Mouse (Mus musculus): ENCODE results near the gene Hepacam. TPM values are rescaled to one million over a fixed set of nuclear protein-coding genes. Genes with fewer than 3 reads are reported as not detected.

Gene Hepacam
- polyA plus RNA-seq, 1 experiment from 2014 or later, result not detected

DNA sequence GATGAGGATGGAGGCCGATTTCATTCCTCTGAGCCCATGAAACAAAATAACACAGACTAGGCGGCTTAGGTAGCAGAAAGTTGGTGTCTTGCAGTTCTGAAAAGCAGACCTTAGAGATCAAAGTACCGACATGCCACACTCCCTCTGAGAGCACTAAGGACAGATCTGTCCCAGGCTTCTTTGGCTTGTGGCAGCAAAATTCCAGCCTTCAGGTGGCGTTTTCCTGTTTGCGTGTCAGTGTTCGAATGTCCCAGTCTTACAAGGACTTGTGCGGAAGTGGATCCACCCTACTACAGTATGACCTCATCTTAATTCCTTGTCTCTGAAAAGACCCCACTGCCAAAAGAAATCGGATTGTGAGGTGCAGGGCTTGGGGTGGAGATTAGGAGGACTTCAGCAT, 1.7 kb downstream of the Hepacam start:
- H3K36me3 ChIP-seq (ENCODE audit: control insufficient read depth, insufficient read depth, low read length), result no peaks in the 10 kb centered on the region
- H3K27ac ChIP-seq (ENCODE audit: low read depth, low read length), result no peak overlapping the region
- H3K4me2 ChIP-seq, result no peak overlapping the region
- H3K27me3 ChIP-seq (ENCODE audit: control insufficient read depth, insufficient read depth, low read length), result no peaks in the 10 kb centered on the region
- no peaks in the 10 kb centered on the region for H3K9me3 ChIP-seq (ENCODE audit: control insufficient read depth, low read length)
- 81% methylated on average over 8 of the region's 8 CpGs for WGBS
- no peaks in the 10 kb centered on the region for H3K4me1 ChIP-seq (ENCODE audit: control insufficient read depth, insufficient read depth, low read length)
- DNase-seq (ENCODE audit: low spot score, missing footprints) (peak; percentile 62), ATAC-seq (ENCODE audit: low FRiP score) (no peak)
- no peak overlapping the region for H3K4me3 ChIP-seq (ENCODE audit: low read depth, low read length)
- H3K9ac ChIP-seq (ENCODE audit: low read length), result no peak overlapping the region

DNA sequence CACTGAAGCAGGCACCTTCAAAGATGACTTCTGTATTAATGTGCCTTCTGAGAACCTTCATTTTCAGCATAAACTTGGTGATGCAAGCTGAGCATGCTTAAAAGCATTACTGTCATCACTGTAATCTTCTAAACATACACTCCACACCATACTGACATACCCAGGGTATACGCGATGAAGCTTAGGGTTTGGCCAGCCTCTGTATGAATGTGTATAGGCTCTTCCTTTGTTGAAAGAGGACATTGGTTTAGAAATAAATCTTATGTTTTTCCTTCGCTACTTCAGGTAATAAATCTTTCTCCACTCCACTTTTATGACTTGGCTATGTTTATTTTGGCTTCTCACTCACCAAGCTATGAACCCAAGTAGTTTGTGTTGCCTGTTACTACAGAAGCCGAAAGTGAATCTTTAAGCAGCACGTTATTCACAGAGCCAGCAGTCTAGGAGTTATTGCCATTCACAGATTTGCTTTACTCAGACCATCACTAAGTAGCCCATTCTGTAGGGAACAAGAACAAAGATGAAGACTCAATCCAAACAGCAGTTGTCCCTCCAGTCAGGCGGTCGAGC, 4.2 kb downstream of the Hepacam start:
- H3K4me3 ChIP-seq (ENCODE audit: low read depth, low read length), result no peak overlapping the region
- no peaks in the 10 kb centered on the region for H3K27me3 ChIP-seq (ENCODE audit: control insufficient read depth, insufficient read depth, low read length)
- no peak overlapping the region for H3K9ac ChIP-seq (ENCODE audit: low read length)
- no peaks in the 10 kb centered on the region for H3K36me3 ChIP-seq (ENCODE audit: control insufficient read depth, insufficient read depth, low read length)
- DNase-seq (ENCODE audit: low spot score, missing footprints) (peak; percentile 53), ATAC-seq (ENCODE audit: low FRiP score) (no peak)
- no peaks in the 10 kb centered on the region for H3K9me3 ChIP-seq (ENCODE audit: control insufficient read depth, low read length)
- WGBS, result 84% methylated on average over 7 of the region's 7 CpGs
- no peaks in the 10 kb centered on the region for H3K4me1 ChIP-seq (ENCODE audit: control insufficient read depth, insufficient read depth, low read length)
- no peak overlapping the region for H3K27ac ChIP-seq (ENCODE audit: low read depth, low read length)
- no peak overlapping the region for H3K4me2 ChIP-seq

DNA sequence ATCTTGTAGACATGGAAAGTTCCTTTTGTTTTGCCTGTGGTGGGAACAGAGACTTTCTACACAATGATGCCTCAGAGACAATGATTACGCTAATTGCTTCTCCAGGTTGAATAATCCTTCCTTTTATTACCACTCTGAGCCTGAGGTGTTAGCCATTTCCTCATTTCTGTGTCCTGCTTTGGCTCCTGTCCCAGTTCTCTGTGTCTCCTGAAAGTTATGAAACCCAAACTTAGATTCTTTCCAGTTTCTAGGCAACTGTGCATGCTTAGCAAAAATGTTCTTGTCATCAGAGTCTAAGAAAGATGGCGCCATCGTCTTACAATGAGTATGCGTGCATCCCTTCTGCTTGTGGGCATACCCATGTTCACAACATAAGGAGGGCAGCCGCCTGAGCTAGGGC, 8.6 kb downstream of the Hepacam start:
- Histone ChIP-seq H3K27ac (ENCODE audit: low read depth, low read length) (no peak overlapping the region), H3K9me3 (ENCODE audit: control insufficient read depth, low read length) (no peaks in the 10 kb centered on the region), H3K4me3 (ENCODE audit: low read depth, low read length) (no peak overlapping the region), H3K4me1 (ENCODE audit: control insufficient read depth, insufficient read depth, low read length) (no peaks in the 10 kb centered on the region), H3K36me3 (ENCODE audit: control insufficient read depth, insufficient read depth, low read length) (no peaks in the 10 kb centered on the region), H3K27me3 (ENCODE audit: control insufficient read depth, insufficient read depth, low read length) (no peaks in the 10 kb centered on the region), H3K9ac (ENCODE audit: low read length) (no peak overlapping the region), H3K4me2 (no peak overlapping the region)
- no peak for ATAC-seq (ENCODE audit: low FRiP score)
- DNase-seq (ENCODE audit: low spot score, missing footprints), result no peak
- 94% methylated on average over 5 of the region's 5 CpGs for WGBS

DNA sequence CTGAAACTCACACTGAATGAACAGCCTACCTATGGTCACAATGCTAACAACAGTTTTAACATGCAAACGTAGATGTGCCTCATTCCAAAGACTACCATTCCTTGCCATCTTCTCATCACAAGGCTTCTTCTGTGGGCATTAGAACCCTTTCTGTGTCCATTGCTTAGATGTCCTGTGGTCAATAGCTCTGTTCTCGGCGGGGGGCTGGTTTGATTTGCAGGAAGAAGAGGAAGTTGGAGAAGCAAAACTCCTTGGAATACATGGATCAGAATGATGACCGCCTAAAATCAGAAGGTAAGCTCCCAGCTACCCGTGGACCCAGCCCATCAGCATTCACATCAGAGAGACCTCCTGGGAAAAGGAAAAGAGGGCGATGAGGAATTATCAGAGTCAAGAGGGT, 16.0 kb downstream of the Hepacam start:
- 91% methylated on average over 6 of the region's 6 CpGs for WGBS
- no peak overlapping the region for H3K4me2 ChIP-seq

DNA sequence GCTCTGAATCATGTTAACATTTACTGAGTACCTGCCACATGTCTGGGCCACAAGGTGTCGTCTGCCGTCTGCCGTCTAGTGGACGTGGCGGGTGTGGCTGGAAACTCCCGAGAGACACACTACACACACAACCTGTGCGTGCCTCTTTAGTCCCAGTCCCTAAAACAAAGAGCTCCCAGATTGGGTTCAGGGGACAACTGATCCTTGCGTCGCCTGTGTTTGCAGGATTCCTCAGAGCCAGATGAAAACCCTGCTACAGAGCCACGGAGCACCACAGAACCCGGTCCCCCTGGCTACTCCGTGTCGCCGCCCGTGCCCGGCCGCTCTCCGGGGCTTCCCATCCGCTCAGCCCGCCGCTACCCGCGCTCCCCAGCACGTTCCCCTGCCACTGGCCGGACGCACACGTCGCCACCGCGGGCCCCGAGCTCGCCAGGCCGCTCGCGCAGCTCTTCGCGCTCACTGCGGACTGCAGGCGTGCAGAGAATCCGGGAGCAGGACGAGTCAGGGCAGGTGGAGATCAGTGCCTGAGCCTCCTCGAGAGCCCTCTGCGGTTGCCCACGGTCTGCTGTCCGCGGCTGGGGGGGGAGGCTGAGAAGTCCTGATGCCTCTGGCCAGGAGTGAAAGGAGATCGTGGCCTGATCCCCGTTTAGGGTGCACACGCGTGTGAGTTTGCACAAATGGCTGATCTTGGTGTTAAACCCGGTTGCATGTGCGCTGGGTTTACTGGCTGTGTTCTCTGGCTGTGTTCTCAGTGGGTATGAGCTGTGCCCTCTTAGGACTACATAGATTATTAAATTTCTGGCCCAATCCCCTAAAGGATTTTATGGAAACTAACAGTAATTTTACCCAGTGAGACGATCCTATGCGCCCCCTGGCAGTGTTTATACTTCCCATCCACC, 17.4 kb downstream of the Hepacam start:
- peaks cover 3% of the 10 kb centered on the region; the same call in 1 of the 2 replicates for H3K27me3 ChIP-seq (ENCODE audit: control insufficient read depth, insufficient read depth, low read length)
- H3K36me3 ChIP-seq (ENCODE audit: control insufficient read depth, insufficient read depth, low read length), result no peaks in the 10 kb centered on the region
- H3K4me3 ChIP-seq (ENCODE audit: low read depth, low read length), result peak overlapping the region; percentile 36
- peak; percentile 89 for ATAC-seq (ENCODE audit: low FRiP score)
- peaks cover 2% of the 10 kb centered on the region; the same call in 1 of the 2 replicates for H3K4me1 ChIP-seq (ENCODE audit: control insufficient read depth, insufficient read depth, low read length)
- 11% methylated on average over 54 of the region's 54 CpGs for WGBS
- DNase-seq (ENCODE audit: low spot score, missing footprints), result peak; percentile 93
- H3K27ac ChIP-seq (ENCODE audit: low read depth, low read length), result no peak overlapping the region
- peak overlapping the region; percentile 82 for H3K9ac ChIP-seq (ENCODE audit: low read length)
- no peaks in the 10 kb centered on the region for H3K9me3 ChIP-seq (ENCODE audit: control insufficient read depth, low read length)
- H3K4me2 ChIP-seq, result peak overlapping the region; percentile 78

More for the DNA sequence above, 16.0 kb downstream of the Hepacam start:
- Histone ChIP-seq H3K4me3 (ENCODE audit: low read depth, low read length) (no peak overlapping the region), H3K27me3 (ENCODE audit: control insufficient read depth, insufficient read depth, low read length) (peaks cover 3% of the 10 kb centered on the region; the same call in 1 of the 2 replicates), H3K36me3 (ENCODE audit: control insufficient read depth, insufficient read depth, low read length) (no peaks in the 10 kb centered on the region), H3K4me1 (ENCODE audit: control insufficient read depth, insufficient read depth, low read length) (peaks cover 2% of the 10 kb centered on the region; the same call in 1 of the 2 replicates), H3K9me3 (ENCODE audit: control insufficient read depth, low read length) (no peaks in the 10 kb centered on the region), H3K9ac (ENCODE audit: low read length) (no peak overlapping the region), H3K27ac (ENCODE audit: low read depth, low read length) (no peak overlapping the region)
- DNase-seq (ENCODE audit: low spot score, missing footprints), result peak; percentile 80
- ATAC-seq (ENCODE audit: low FRiP score), result no peak

DNA sequence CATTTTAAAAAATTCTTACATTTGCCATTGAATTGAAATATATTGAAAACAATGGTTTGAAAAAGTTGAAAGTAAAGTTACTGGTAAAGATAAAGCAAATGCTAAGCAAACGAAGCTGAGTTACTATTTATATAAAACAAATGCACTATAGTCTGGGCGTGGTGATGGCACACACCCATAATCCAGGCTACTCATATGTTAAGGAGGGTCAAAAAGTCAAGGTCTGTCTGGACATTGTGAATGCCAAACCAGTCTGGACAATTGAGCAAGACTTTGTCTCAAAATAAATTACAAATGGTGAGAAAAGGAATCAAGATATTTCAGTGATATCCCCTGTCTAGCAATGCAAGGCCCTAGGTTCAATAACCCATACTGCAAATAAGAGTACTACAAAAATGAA, 23.7 kb downstream of the Hepacam start:
- Histone ChIP-seq H3K4me1 (ENCODE audit: control insufficient read depth, insufficient read depth, low read length) (no peaks in the 10 kb centered on the region), H3K27me3 (ENCODE audit: control insufficient read depth, insufficient read depth, low read length) (no peaks in the 10 kb centered on the region), H3K9me3 (ENCODE audit: control insufficient read depth, low read length) (no peaks in the 10 kb centered on the region), H3K9ac (ENCODE audit: low read length) (no peak overlapping the region), H3K36me3 (ENCODE audit: control insufficient read depth, insufficient read depth, low read length) (no peaks in the 10 kb centered on the region), H3K4me2 (no peak overlapping the region), H3K27ac (ENCODE audit: low read depth, low read length) (no peak overlapping the region), H3K4me3 (ENCODE audit: low read depth, low read length) (no peak overlapping the region)
- ATAC-seq (ENCODE audit: low FRiP score), result no peak
- DNase-seq (ENCODE audit: low spot score, missing footprints), result no peak
- WGBS, result 71% methylated on average over 2 of the region's 2 CpGs

DNA sequence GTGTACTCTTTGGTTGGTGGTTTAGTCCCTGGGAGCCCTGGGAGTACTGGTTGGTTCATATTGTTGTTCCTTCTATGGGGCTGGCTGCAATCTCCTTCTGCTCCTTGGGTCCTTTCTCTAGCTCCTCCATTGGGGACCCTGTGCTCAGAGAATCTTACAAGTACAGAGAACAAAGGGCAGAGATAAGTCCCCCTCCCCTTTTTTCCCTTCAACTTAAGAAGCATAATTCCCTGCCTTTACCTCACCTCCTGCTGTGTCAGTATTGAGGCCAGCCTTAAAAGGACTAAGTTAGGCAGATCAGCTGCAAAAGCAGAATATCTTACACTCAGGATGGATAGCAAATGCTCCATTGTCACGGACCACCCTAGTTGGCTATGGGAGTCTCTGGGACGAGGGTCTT, 24.9 kb downstream of the Hepacam start:
- 51% methylated on average over 2 of the region's 2 CpGs for WGBS
- Histone ChIP-seq H3K4me1 (ENCODE audit: control insufficient read depth, insufficient read depth, low read length) (no peaks in the 10 kb centered on the region), H3K4me3 (ENCODE audit: low read depth, low read length) (no peak overlapping the region), H3K27ac (ENCODE audit: low read depth, low read length) (no peak overlapping the region), H3K9ac (ENCODE audit: low read length) (no peak overlapping the region), H3K27me3 (ENCODE audit: control insufficient read depth, insufficient read depth, low read length) (no peaks in the 10 kb centered on the region), H3K36me3 (ENCODE audit: control insufficient read depth, insufficient read depth, low read length) (no peaks in the 10 kb centered on the region), H3K9me3 (ENCODE audit: control insufficient read depth, low read length) (no peaks in the 10 kb centered on the region), H3K4me2 (no peak overlapping the region)
- ATAC-seq (ENCODE audit: low FRiP score) (no peak), DNase-seq (ENCODE audit: low spot score, missing footprints) (peak; percentile 75)

DNA sequence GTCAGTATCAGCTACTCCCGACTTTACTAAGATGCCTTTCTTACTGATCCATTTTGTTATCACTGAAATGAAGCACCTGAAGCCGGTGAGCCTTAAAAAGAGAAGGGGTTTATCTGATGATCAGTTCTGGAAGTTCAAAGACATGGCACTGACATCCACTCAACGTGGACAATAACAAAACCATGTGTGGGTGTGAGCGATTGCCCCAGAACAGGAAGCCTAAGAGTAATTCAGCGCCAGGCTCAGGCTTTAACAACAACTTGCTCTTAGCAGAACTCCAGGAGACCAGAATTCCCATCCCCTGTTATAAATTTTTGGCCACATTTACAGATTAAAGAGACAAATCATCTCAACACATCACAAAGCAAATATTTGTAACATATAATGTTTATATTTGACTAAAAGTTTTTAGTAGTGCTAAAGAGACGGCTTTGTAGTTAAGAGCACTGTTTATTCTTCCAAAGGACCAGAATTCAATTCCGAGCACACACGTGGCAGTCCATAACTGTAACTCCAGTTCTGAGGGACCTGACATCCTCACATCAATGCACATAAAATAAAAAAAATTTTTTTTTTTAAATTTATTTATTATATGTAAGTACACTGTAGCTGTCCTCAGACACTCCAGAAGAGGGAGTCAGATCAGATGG, 26.5 kb downstream of the Hepacam start:
- DNase-seq (ENCODE audit: low spot score, missing footprints), result peak; percentile 57
- H3K4me1 ChIP-seq (ENCODE audit: control insufficient read depth, insufficient read depth, low read length), result no peaks in the 10 kb centered on the region
- no peak overlapping the region for H3K4me2 ChIP-seq
- H3K36me3 ChIP-seq (ENCODE audit: control insufficient read depth, insufficient read depth, low read length), result no peaks in the 10 kb centered on the region
- no peak overlapping the region for H3K27ac ChIP-seq (ENCODE audit: low read depth, low read length)
- no peak overlapping the region for H3K4me3 ChIP-seq (ENCODE audit: low read depth, low read length)
- no peak for ATAC-seq (ENCODE audit: low FRiP score)
- WGBS, result 80% methylated on average over 8 of the region's 8 CpGs
- H3K27me3 ChIP-seq (ENCODE audit: control insufficient read depth, insufficient read depth, low read length), result no peaks in the 10 kb centered on the region
- no peak overlapping the region for H3K9ac ChIP-seq (ENCODE audit: low read length)
- H3K9me3 ChIP-seq (ENCODE audit: control insufficient read depth, low read length), result no peaks in the 10 kb centered on the region

DNA sequence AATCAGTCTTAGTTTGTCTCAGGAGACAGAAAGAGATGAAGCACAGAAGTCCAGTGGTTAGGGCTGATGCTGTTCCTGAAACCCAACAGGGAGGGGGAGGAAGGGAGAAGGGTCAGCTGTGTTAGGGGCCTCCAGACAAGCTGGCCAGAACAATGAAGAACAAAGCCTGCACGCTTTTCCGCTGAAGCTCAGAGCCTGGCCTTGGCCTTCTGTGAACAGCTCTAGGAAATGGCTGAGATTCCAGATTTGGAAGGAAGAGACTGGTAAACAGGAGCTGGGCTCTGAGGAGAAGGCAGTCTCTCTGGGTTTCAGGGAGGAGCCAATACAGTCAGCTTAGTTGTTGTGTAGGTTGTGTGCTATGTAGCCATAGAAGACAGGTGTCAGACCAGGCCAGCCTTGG, 33.4 kb downstream of the Hepacam start:
- no peaks in the 10 kb centered on the region for H3K4me1 ChIP-seq (ENCODE audit: control insufficient read depth, insufficient read depth, low read length)
- DNase-seq (ENCODE audit: low spot score, missing footprints) (no peak), ATAC-seq (ENCODE audit: low FRiP score) (peak; percentile 35; the same call in 1 of the 2 replicates)
- no peak overlapping the region for H3K27ac ChIP-seq (ENCODE audit: low read depth, low read length)
- no peak overlapping the region for H3K4me3 ChIP-seq (ENCODE audit: low read depth, low read length)
- WGBS, result 64% methylated on average over 2 of the region's 2 CpGs
- no peaks in the 10 kb centered on the region for H3K36me3 ChIP-seq (ENCODE audit: control insufficient read depth, insufficient read depth, low read length)
- no peaks in the 10 kb centered on the region for H3K9me3 ChIP-seq (ENCODE audit: control insufficient read depth, low read length)
- H3K4me2 ChIP-seq, result no peak overlapping the region
- no peak overlapping the region for H3K9ac ChIP-seq (ENCODE audit: low read length)
- no peaks in the 10 kb centered on the region for H3K27me3 ChIP-seq (ENCODE audit: control insufficient read depth, insufficient read depth, low read length)
